Mouse (Mus musculus): ENCODE measurements around the gene Sbno2. TPM values are rescaled to one million over a fixed set of nuclear protein-coding genes. Genes with fewer than 3 reads are reported as not detected.

Gene Sbno2
- polyA plus RNA-seq, 1 experiment from 2014 or later: 16.1 TPM

DNA sequence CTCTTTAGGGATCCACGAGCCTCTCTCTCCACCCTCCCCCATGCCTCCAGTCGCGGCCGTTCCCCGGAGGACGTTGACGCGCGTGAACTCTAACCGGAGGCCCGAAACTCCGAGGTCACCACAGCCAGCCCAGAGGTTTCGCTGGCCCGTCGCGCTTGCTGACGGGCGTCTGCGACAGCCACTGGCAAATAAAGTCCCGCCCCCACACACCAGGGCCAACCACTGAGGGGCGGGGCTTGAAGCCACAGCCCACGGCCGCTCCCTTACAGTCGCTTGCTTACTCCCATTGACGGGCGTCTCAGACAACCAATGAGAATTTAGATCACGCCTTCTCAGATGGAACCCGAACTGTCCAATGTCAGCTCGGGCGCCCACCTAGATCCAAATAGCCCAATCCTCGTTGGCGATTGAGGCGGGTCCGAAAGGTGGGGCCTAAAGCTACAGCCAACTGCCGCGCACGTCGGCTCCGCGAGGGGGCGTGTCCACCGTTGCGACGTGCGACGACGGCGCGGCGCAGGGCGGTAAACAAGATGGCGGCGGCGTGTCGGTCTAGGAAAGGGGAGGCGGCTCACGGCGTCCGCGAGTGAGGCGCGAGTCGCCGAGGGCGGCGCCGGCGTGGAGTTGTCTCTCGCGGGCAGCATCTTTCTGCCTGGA is 10.0 kb upstream of the Sbno2 start, which contains the start of gene Stk11:
Gene Stk11 (plus strand): TSS at position 514 of the 654 bp plus-strand sequence.
- Histone ChIP-seq H3K27me3 (ENCODE audit: insufficient read depth, low read length) (no peaks in the 10 kb centered on the region), H3K9ac (replicated peaks; ENCODE audit: low read length) (peak within 1 kb of the TSS; percentile 95), H3K27ac (ENCODE audit: low read length) (peak within 1 kb of the TSS; percentile 92), H3K4me3 (ENCODE audit: low read length) (peak within 1 kb of the TSS; percentile 90), H3K9me3 (ENCODE audit: low read length) (no peaks in the 10 kb centered on the region), H3K4me2 (replicated peaks; ENCODE audit: low read depth, low read length) (peak within 1 kb of the TSS; percentile 97), H3K4me1 (ENCODE audit: insufficient read depth, low read length) (peaks cover 38% of the 10 kb centered on the region), H3K36me3 (ENCODE audit: insufficient read depth, low read length) (peaks cover 17% of the 10 kb centered on the region; the same call in 1 of the 2 replicates)
- under 1% methylated on average over 70 of the region's 70 CpGs for WGBS
- peak; percentile 99 for ATAC-seq (ENCODE audit: low FRiP score, low TSS enrichment)

DNA sequence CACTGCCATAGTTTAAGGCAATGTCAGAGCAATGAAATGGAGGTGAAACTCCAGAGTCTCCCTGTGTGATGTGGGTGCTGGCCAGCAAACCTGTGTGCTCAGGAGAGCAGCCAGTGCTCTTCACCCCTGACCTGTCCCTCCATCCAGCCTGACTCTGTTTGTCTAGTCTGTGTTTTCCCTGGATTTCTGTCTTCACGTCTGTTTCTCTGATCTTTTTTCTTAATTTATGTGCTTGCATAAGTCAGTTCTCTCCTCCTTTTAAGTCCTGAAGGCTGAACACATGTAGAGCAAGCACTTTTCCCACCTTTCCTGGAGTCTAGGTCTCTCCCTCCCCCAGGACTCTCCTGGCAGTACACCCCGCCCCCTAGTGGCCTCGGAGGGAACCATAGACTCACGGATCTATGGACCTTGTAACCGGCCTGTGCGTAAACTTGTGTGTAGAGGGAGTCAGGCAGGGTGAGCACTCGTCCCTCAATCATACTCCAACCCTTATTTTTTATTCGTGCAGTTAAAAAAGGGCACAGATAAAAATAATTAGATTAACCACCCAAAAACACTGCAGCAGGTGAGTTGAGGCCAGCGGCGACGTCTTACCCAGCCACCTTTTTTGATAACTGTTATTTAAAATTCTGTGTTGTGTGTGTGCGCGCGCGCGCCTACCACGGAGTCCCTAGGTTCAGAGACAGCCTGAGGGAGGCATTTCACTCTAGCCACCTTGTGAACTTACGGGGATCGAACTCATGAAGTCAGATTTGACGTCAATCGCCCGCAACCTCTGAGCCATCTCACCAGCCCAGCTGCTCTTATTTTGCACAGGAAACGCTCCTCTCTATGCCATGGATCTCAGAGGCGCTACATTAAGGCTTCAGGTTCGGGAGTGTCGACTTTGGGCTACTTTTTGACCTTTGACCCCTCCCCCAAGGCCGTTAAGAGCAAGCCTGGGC is 9.2 kb upstream of the Sbno2 start:
- peak overlapping the region; percentile 92 for H3K27ac ChIP-seq (ENCODE audit: low read length)
- peak overlapping the region; percentile 90 for H3K4me3 ChIP-seq (ENCODE audit: low read length)
- H3K4me1 ChIP-seq (ENCODE audit: insufficient read depth, low read length): peaks cover 34% of the 10 kb centered on the region
- H3K4me2 ChIP-seq (replicated peaks; ENCODE audit: low read depth, low read length): peak overlapping the region; percentile 61
- no peaks in the 10 kb centered on the region for H3K27me3 ChIP-seq (ENCODE audit: insufficient read depth, low read length)
- no peaks in the 10 kb centered on the region for H3K9me3 ChIP-seq (ENCODE audit: low read length)
- 2% methylated on average over 27 of the region's 27 CpGs for whole genome bisulfite sequencing
- peak; percentile 80 for ATAC-seq (ENCODE audit: low FRiP score, low TSS enrichment)
- H3K9ac ChIP-seq (replicated peaks; ENCODE audit: low read length): peak overlapping the region; percentile 72
- peaks cover 10% of the 10 kb centered on the region; the same call in 1 of the 2 replicates for H3K36me3 ChIP-seq (ENCODE audit: insufficient read depth, low read length)

DNA sequence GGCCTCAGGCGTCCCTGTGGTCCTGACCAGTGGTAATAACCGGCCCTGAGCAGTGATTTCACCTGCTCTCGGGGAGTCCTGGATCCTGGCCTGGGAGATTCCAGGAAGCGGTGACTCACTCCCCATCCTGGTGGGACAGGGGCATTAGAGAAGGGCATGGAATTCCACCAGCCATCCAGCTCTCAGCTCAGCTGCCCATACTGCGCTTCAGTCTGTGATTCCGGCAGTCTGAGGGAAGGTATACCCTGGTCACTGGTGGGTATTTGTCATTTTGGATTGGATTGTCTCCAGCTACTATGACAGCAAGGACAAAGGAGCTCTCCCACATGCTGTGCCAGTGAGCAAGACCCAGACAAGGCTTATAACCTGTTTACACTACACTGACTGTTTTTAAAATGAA is 2.3 kb upstream of the Sbno2 start:
- Histone ChIP-seq H3K9me3 (ENCODE audit: low read length) (no peaks in the 10 kb centered on the region), H3K27me3 (ENCODE audit: insufficient read depth, low read length) (no peaks in the 10 kb centered on the region), H3K27ac (ENCODE audit: low read length) (no peak overlapping the region), H3K4me2 (replicated peaks; ENCODE audit: low read depth, low read length) (no peak overlapping the region), H3K4me1 (ENCODE audit: insufficient read depth, low read length) (peaks cover 3% of the 10 kb centered on the region), H3K36me3 (ENCODE audit: insufficient read depth, low read length) (no peaks in the 10 kb centered on the region), H3K4me3 (ENCODE audit: low read length) (no peak overlapping the region), H3K9ac (replicated peaks; ENCODE audit: low read length) (no peak overlapping the region)
- WGBS: 51% methylated on average over 6 of the region's 6 CpGs
- ATAC-seq (ENCODE audit: low FRiP score, low TSS enrichment): no peak

DNA sequence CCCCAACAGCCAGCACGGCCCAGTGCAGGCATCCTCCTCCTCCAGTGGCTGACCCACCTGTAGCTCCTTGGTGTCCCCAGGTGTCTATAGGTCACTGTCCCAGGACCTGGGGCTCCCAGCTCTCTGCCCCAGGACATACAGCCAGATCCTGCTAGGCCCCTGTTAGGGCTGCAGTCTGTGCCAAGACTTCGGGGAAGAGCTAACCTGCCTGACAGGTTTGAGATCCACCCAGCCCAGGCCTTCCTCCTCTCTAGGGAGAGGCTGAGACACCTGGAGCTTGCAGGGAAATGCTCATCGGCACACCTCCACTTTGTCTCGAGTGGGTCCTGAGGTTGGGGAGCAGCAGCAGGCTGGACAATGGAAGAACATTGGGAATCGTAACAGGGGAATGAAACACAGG is 555 bp upstream of the Sbno2 start:
- Histone ChIP-seq H3K4me1 (ENCODE audit: insufficient read depth, low read length) (peaks cover 14% of the 10 kb centered on the region), H3K27ac (ENCODE audit: low read length) (0 out of 2 replicates have a peak overlapping the region, but pooled peaks have one; percentile 24), H3K27me3 (ENCODE audit: insufficient read depth, low read length) (no peaks in the 10 kb centered on the region), H3K4me2 (replicated peaks; ENCODE audit: low read depth, low read length) (no peak overlapping the region), H3K4me3 (ENCODE audit: low read length) (no peak overlapping the region), H3K9ac (replicated peaks; ENCODE audit: low read length) (no peak overlapping the region; the same call in 1 of the 2 replicates), H3K36me3 (ENCODE audit: insufficient read depth, low read length) (no peaks in the 10 kb centered on the region), H3K9me3 (ENCODE audit: low read length) (no peaks in the 10 kb centered on the region)
- WGBS: 62% methylated on average over 5 of the region's 5 CpGs
- no peak for ATAC-seq (ENCODE audit: low FRiP score, low TSS enrichment)

DNA sequence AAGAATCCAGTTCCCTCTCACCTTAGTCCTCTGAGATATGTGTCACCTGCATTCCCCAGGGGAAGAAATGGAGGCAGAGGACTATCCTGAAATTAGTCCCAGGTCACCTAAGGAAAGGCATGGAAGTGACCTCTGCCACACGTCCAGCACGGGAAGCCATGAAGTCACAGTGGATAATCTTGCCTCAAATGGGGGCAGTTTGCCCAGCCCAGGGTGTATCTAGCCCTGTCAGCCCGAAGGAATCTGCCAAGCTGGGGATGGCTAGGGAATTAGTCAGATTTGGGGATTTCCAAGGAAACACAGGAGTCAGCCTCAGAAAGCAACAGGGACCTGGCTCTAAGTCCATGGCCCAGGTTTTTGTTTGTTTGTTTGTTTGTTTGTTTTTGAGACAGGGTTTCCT is 1.2 kb downstream of the Sbno2 start:
- Histone ChIP-seq H3K36me3 (ENCODE audit: insufficient read depth, low read length) (no peaks in the 10 kb centered on the region), H3K4me3 (ENCODE audit: low read length) (no peak overlapping the region), H3K9ac (replicated peaks; ENCODE audit: low read length) (no peak overlapping the region), H3K27me3 (ENCODE audit: insufficient read depth, low read length) (no peaks in the 10 kb centered on the region), H3K4me1 (ENCODE audit: insufficient read depth, low read length) (peaks cover 22% of the 10 kb centered on the region), H3K27ac (ENCODE audit: low read length) (no peak overlapping the region), H3K9me3 (ENCODE audit: low read length) (no peaks in the 10 kb centered on the region), H3K4me2 (replicated peaks; ENCODE audit: low read depth, low read length) (no peak overlapping the region)
- no peak for ATAC-seq (ENCODE audit: low FRiP score, low TSS enrichment)
- 79% methylated on average over 3 of the region's 3 CpGs for WGBS

DNA sequence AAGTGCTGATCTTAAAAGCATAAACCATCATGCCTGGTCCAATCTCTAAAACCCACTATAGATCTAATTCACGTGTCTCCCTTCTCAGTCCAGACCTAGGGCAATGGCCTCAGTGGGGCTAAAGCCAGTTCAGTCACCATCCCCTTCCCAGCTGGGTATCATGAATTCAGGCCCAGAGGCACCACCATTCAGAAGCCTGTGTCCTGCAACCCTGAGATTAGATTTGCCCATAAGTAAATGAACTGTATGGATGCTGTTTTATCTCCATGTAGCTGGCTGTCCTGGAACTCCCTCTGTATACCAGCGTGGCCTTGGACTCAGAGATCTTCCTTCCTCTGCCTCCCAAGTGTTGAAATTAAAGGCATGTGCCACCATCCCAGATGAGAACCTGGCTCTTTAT is 2.3 kb downstream of the Sbno2 start:
- Histone ChIP-seq H3K9ac (replicated peaks; ENCODE audit: low read length) (peak overlapping the region; percentile 92), H3K4me3 (ENCODE audit: low read length) (no peak overlapping the region; the same call in 1 of the 2 replicates), H3K27ac (ENCODE audit: low read length) (peak overlapping the region; percentile 65), H3K27me3 (ENCODE audit: insufficient read depth, low read length) (no peaks in the 10 kb centered on the region), H3K4me2 (replicated peaks; ENCODE audit: low read depth, low read length) (peak overlapping the region; percentile 92; the same call in 1 of the 2 replicates), H3K36me3 (ENCODE audit: insufficient read depth, low read length) (no peaks in the 10 kb centered on the region), H3K4me1 (ENCODE audit: insufficient read depth, low read length) (peaks cover 26% of the 10 kb centered on the region), H3K9me3 (ENCODE audit: low read length) (no peaks in the 10 kb centered on the region)
- 73% methylated on average over 2 of the region's 2 CpGs for WGBS
- ATAC-seq (ENCODE audit: low FRiP score, low TSS enrichment): 0 out of 2 replicates have a peak, but pooled peaks have one; percentile 0

DNA sequence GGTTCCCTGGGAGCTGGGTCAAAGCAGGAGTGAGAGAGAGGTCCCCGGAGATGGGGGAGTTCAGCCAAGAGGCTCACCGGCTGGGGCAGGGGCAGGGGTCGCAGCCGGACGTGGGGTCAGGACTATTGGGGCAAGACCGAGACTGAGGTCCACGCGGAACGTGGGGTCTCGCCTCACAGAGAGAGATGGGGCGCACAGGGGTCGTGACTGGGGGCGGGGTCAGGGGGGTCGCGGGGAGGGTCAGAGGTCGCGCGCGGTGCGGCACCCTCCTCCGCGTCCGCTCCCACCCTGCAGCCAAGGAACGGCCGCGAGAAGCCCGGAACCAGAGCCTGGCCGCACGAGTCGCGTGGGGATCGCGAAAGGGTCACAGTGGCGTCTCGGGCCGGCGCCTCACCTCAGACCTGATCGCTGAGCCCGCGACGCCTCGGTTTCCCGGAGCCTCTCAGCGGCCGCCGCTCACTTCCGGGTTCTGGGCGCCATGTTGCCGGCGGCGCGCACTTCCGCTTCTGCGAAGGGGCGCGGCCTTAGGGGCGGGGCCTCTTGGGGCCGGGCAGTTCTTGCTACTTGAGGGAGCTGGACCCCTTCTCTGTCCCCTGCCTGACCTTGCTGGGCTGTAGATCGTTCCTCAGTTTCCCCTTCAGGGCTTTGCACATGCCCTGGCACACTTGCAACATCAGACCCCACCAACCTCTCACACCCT is 3.0 kb downstream of the Sbno2 start:
- peak overlapping the region; percentile 65 for H3K27ac ChIP-seq (ENCODE audit: low read length)
- peak overlapping the region; percentile 90 for H3K4me3 ChIP-seq (ENCODE audit: low read length)
- WGBS: under 1% methylated on average over 58 of the region's 59 CpGs
- no peaks in the 10 kb centered on the region for H3K36me3 ChIP-seq (ENCODE audit: insufficient read depth, low read length)
- peak; percentile 69 for ATAC-seq (ENCODE audit: low FRiP score, low TSS enrichment)
- peak overlapping the region; percentile 92 for H3K9ac ChIP-seq (replicated peaks; ENCODE audit: low read length)
- no peaks in the 10 kb centered on the region for H3K27me3 ChIP-seq (ENCODE audit: insufficient read depth, low read length)
- peak overlapping the region; percentile 92 for H3K4me2 ChIP-seq (replicated peaks; ENCODE audit: low read depth, low read length)
- H3K9me3 ChIP-seq (ENCODE audit: low read length): no peaks in the 10 kb centered on the region
- H3K4me1 ChIP-seq (ENCODE audit: insufficient read depth, low read length): peaks cover 29% of the 10 kb centered on the region

DNA sequence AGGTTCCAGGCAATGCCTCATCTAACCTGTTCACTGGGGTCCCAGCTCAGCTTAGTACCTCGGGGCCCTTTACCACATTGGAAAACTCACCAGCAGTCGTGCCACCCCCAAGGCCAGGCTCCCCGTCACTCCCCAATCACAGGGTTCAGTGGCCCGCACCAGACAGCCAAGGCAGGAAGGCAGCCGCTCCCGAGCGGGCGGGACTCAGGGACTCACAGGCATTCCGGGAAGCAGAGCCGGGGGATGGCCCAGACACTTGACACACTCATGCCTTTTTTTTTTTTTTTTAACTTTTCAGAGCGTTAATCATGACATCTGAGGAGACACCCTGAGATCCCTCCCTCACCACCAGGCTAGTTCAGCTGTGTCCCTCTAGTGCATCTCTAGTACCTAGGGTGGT is 4.4 kb downstream of the Sbno2 start:
- WGBS: 30% methylated on average over 11 of the region's 11 CpGs
- peak overlapping the region; percentile 92 for H3K4me2 ChIP-seq (replicated peaks; ENCODE audit: low read depth, low read length)
- peak overlapping the region; percentile 43; the same call in 1 of the 2 replicates for H3K27ac ChIP-seq (ENCODE audit: low read length)
- peaks cover 35% of the 10 kb centered on the region for H3K4me1 ChIP-seq (ENCODE audit: insufficient read depth, low read length)
- H3K9me3 ChIP-seq (ENCODE audit: low read length): no peaks in the 10 kb centered on the region
- ATAC-seq (ENCODE audit: low FRiP score, low TSS enrichment): peak; percentile 46; the same call in 1 of the 2 replicates
- peak overlapping the region; percentile 92; the same call in 1 of the 2 replicates for H3K9ac ChIP-seq (replicated peaks; ENCODE audit: low read length)
- H3K4me3 ChIP-seq (ENCODE audit: low read length): peak overlapping the region; percentile 90
- H3K36me3 ChIP-seq (ENCODE audit: insufficient read depth, low read length): no peaks in the 10 kb centered on the region
- no peaks in the 10 kb centered on the region for H3K27me3 ChIP-seq (ENCODE audit: insufficient read depth, low read length)

DNA sequence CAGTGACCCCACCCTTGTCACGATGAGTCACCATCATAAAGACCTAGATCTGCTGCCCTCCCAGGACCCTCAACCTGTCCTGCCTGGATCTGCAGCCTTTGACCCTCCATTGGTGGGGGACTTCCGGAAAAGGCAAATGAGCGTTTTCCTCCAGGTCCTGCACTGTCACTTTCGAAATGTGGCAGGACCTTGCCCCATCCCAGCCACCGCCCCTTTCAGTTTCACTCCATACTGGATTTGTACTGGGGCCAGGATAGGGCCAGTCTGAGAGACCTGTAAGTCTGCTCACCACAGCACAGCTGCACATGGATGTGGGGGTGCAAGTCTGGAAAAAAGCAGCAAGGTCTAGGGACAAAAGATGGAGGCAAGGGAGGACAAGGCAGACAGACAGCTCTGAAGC is 6.7 kb downstream of the Sbno2 start:
- Histone ChIP-seq H3K27me3 (ENCODE audit: insufficient read depth, low read length) (no peaks in the 10 kb centered on the region), H3K4me1 (ENCODE audit: insufficient read depth, low read length) (peaks cover 49% of the 10 kb centered on the region), H3K36me3 (ENCODE audit: insufficient read depth, low read length) (no peaks in the 10 kb centered on the region), H3K9ac (replicated peaks; ENCODE audit: low read length) (no peak overlapping the region), H3K4me2 (replicated peaks; ENCODE audit: low read depth, low read length) (no peak overlapping the region), H3K9me3 (ENCODE audit: low read length) (no peaks in the 10 kb centered on the region), H3K4me3 (ENCODE audit: low read length) (no peak overlapping the region), H3K27ac (ENCODE audit: low read length) (no peak overlapping the region)
- 74% methylated on average over 5 of the region's 5 CpGs for WGBS
- no peak for ATAC-seq (ENCODE audit: low FRiP score, low TSS enrichment)

Measured in kidney, embryonic 16.5 days (tissue).